Mouse (Mus musculus): ENCODE measurements at regions not wholly inside any gene's neighbourhood (a gene's known extent, or its start where the extent isn't known, plus 50 kb on each side); places are given as distances from the start of the nearest gene placed in this dataset.

DNA sequence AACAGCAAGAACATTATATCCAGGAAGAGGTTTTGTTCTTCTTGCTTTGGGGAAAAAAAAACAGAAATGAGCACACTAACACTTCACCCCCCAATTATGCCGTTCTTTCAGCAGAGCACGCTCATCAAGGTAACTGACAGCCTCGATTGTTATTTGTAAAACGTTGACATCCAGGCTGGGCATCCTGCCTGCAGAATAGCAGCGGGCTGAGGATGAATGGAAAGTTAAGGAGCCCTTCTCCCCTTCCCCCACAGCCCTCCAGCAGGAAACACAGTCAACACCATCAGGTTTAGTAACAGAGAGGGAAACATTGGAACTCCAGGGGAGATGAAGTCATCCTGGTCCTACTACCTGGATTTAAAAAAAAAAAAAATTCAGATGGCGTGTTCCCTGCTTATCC is 63.3 kb upstream of the Mphosph6 start:
- dilution Hi-C loops (cut with MboI; ENCODE audit: extremely low pct_ligation_motif_present, extremely low pct_unique_long_range_greater_than_20kb, low sequenced_read_pairs) (no loop called here), in situ Hi-C loops (cut with MboI; ENCODE audit: low pct_ligation_motif_present, low pct_unique_long_range_greater_than_20kb, low sequenced_read_pairs) (loop anchor here (25.0 kb wide), 1 partner anchor 228 kb away; no protein-coding TSS in a partner anchor)
- Histone ChIP-seq H3K4me3 (replicated peaks in 1 of 3; ENCODE audit: low read depth in 2 of 3, low read length in 2 of 3, poor library complexity in 1 of 3) (no peak overlapping the region), H3K79me2 (replicated peaks; ENCODE audit: control insufficient read depth, extremely low read depth, insufficient read depth, poor library complexity, severe bottlenecking) (no peaks in the 10 kb centered on the region), H3K4me1 (ENCODE audit: control insufficient read depth in 1 of 2, insufficient read depth in 2 of 2) (peaks cover 9 to 25% of the 10 kb centered on the region in 2 experiments), H3K9ac (ENCODE audit: insufficient read depth, low read depth) (no peak overlapping the region), H3K9me3 (replicated peaks; ENCODE audit: low read length) (no peaks in the 10 kb centered on the region), H3K27me3 (replicated peaks) (no peaks in the 10 kb centered on the region), H3K4me2 (ENCODE audit: insufficient read depth, low read depth, poor library complexity, severe bottlenecking) (no peak overlapping the region), H3K36me3 (replicated peaks in 1 of 2; ENCODE audit: control insufficient read depth in 1 of 2, insufficient read depth in 1 of 2, low read length in 1 of 2) (no peaks in the 10 kb centered on the region), H3K27ac (ENCODE audit: insufficient read depth, low read depth) (no peak overlapping the region)
- DNase-seq (ENCODE audit: extremely low read depth): no peak
- TF ChIP-seq MAX (IDR thresholded peaks at IDR 0.05; ENCODE audit: low read length) (no peak), CTCF (conservative IDR thresholded peaks at IDR 0.05 in 1 of 2, IDR thresholded peaks at IDR 0.05 in 1 of 2; ENCODE audit: low read depth in 2 of 2, low read length in 2 of 2) (no peak), IRF4 (IDR thresholded peaks at IDR 0.05; ENCODE audit: low read depth, low read length) (no peak), EP300 (IDR thresholded peaks at IDR 0.05; ENCODE audit: low read length) (no peak), JUN (IDR thresholded peaks at IDR 0.05; ENCODE audit: insufficient read depth, low read depth, low read length) (no peak), ZMIZ1 (IDR thresholded peaks at IDR 0.05; ENCODE audit: low read depth, low read length) (no peak), MAZ (IDR thresholded peaks at IDR 0.05; ENCODE audit: low read depth, low read length) (no peak), TCF12 (IDR thresholded peaks at IDR 0.05; ENCODE audit: low read depth, low read length) (no peak), CHD2 (IDR thresholded peaks at IDR 0.05; ENCODE audit: low read length) (no peak), MYC (IDR thresholded peaks at IDR 0.05; ENCODE audit: low read depth, low read length) (no peak), MEF2A (IDR thresholded peaks at IDR 0.05; ENCODE audit: borderline replicate concordance, low read depth, low read length) (no peak), ETS1 (conservative IDR thresholded peaks at IDR 0.05; ENCODE audit: low read depth, low read length) (no peak), USF1 (IDR thresholded peaks at IDR 0.05; ENCODE audit: low read depth, low read length) (no peak), ZC3H11A (IDR thresholded peaks at IDR 0.05; ENCODE audit: low read depth, low read length) (no peak), SIN3A (IDR thresholded peaks at IDR 0.05; ENCODE audit: low read length) (no peak), KAT2A (IDR thresholded peaks at IDR 0.05; ENCODE audit: insufficient replicate concordance, low read length) (no peak), HCFC1 (IDR thresholded peaks at IDR 0.05; ENCODE audit: low read depth, low read length) (no peak)

DNA sequence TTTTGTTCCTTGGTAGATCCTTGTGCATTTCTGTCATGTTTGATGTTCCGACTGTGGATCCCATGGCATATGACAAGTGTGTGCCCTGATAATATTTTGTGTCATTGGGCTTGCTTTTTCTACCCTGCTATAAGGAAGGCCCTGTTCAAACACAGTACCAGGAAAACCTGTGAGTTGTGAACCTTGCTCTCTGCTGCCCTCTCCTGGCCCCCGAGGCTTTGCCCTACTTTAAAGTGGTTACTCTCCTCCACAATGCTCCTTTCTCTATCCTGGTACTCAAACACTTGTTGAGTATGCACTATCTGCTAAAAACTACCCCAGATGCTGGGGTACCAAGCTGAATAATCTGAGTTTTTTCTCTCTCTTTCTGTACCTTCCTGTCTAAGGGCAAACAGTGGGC is 62.1 kb upstream of the Mphosph6 start:
- Histone ChIP-seq H3K9ac (ENCODE audit: insufficient read depth, low read depth) (no peak overlapping the region), H3K4me1 (ENCODE audit: control insufficient read depth in 1 of 2, insufficient read depth in 2 of 2) (peaks cover 9 to 25% of the 10 kb centered on the region in 2 experiments), H3K4me2 (ENCODE audit: insufficient read depth, low read depth, poor library complexity, severe bottlenecking) (no peak overlapping the region), H3K27me3 (replicated peaks) (no peaks in the 10 kb centered on the region), H3K9me3 (replicated peaks; ENCODE audit: low read length) (no peaks in the 10 kb centered on the region), H3K79me2 (replicated peaks; ENCODE audit: control insufficient read depth, extremely low read depth, insufficient read depth, poor library complexity, severe bottlenecking) (no peaks in the 10 kb centered on the region), H3K4me3 (replicated peaks in 1 of 3; ENCODE audit: low read depth in 2 of 3, low read length in 2 of 3, poor library complexity in 1 of 3) (no peak overlapping the region), H3K27ac (ENCODE audit: insufficient read depth, low read depth) (no peak overlapping the region), H3K36me3 (replicated peaks in 1 of 2; ENCODE audit: control insufficient read depth in 1 of 2, insufficient read depth in 1 of 2, low read length in 1 of 2) (no peaks in the 10 kb centered on the region)
- dilution Hi-C loops (cut with MboI; ENCODE audit: extremely low pct_ligation_motif_present, extremely low pct_unique_long_range_greater_than_20kb, low sequenced_read_pairs) (no loop called here), in situ Hi-C loops (cut with MboI; ENCODE audit: low pct_ligation_motif_present, low pct_unique_long_range_greater_than_20kb, low sequenced_read_pairs) (loop anchor here (5.0 to 25.0 kb wide), 2 partner anchors 92 to 227 kb away; no protein-coding TSS in a partner anchor)
- peak; percentile 76 for DNase-seq (ENCODE audit: extremely low read depth)
- TF ChIP-seq MAFK (IDR thresholded peaks at IDR 0.05; ENCODE audit: insufficient replicate concordance, low read length) (no peak), MEF2A (IDR thresholded peaks at IDR 0.05; ENCODE audit: borderline replicate concordance, low read depth, low read length) (no peak), TBP (conservative IDR thresholded peaks at IDR 0.05; ENCODE audit: low read depth, low read length) (no peak), ZKSCAN1 (IDR thresholded peaks at IDR 0.05; ENCODE audit: borderline replicate concordance, low read depth, low read length) (no peak), ETS1 (conservative IDR thresholded peaks at IDR 0.05; ENCODE audit: low read depth, low read length) (no peak), PAX5 (IDR thresholded peaks at IDR 0.05; ENCODE audit: low read length) (no peak), KAT2A (IDR thresholded peaks at IDR 0.05; ENCODE audit: insufficient replicate concordance, low read length) (no peak), MAZ (IDR thresholded peaks at IDR 0.05; ENCODE audit: low read depth, low read length) (no peak), MAX (IDR thresholded peaks at IDR 0.05; ENCODE audit: low read length) (no peak), NELFE (IDR thresholded peaks at IDR 0.05; ENCODE audit: low read depth, low read length) (no peak), JUND (conservative IDR thresholded peaks at IDR 0.05; ENCODE audit: low read depth, low read length) (no peak), NRF1 (IDR thresholded peaks at IDR 0.05; ENCODE audit: low read depth, low read length) (no peak), ZMIZ1 (IDR thresholded peaks at IDR 0.05; ENCODE audit: low read depth, low read length) (no peak), SIN3A (IDR thresholded peaks at IDR 0.05; ENCODE audit: low read length) (no peak), RCOR1 (conservative IDR thresholded peaks at IDR 0.05; ENCODE audit: low read depth, low read length) (no peak), E2F4 (IDR thresholded peaks at IDR 0.05; ENCODE audit: insufficient replicate concordance, low read depth, low read length) (no peak), JUN (IDR thresholded peaks at IDR 0.05; ENCODE audit: insufficient read depth, low read depth, low read length) (no peak), EP300 (IDR thresholded peaks at IDR 0.05; ENCODE audit: low read length) (no peak), ZC3H11A (IDR thresholded peaks at IDR 0.05; ENCODE audit: low read depth, low read length) (peak; percentile 95), UBTF (IDR thresholded peaks at IDR 0.05; ENCODE audit: low read depth, low read length) (no peak), SMC3 (IDR thresholded peaks at IDR 0.05; ENCODE audit: low read depth, low read length) (peak; percentile 99), CTCF (conservative IDR thresholded peaks at IDR 0.05 in 1 of 2, IDR thresholded peaks at IDR 0.05 in 1 of 2; ENCODE audit: low read depth in 2 of 2, low read length in 2 of 2) (peak; percentile 69 to 97), USF2 (conservative IDR thresholded peaks at IDR 0.05; ENCODE audit: low read depth, low read length) (no peak), POLR2A (IDR thresholded peaks at IDR 0.05; ENCODE audit: low read depth, low read length) (no peak), GABPA (IDR thresholded peaks at IDR 0.05; ENCODE audit: insufficient replicate concordance, low read depth, low read length) (no peak), POLR2AphosphoS2 (IDR thresholded peaks at IDR 0.05; ENCODE audit: low read depth, low read length) (no peak)
